Mouse (Mus musculus): ENCODE measurements around the gene Add2.

DNA sequence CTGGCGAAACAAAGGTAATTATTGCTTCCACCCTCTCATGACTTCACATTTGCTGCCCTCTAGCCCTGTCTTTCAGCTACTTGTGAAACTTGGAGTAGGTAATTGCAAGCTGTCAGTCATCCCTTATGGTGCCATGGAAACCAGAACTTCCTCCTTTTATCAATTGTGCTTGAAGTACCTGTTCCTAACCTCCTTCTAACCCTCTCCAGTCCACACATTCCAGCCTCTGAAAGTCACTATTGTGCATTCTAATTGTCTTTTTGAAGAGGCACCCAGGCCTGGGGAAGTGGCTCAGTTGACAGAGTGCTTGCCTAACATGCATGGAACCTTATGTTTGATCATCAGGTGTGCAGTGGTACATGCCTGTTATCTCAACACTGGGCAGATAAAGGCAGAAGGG is 5.2 kb downstream of the Add2 start:
- no peak for TF ChIP-seq CTCF (IDR thresholded peaks at IDR 0.05; ENCODE audit: extremely low read depth, insufficient read depth, low read length)
- no peak for TF ChIP-seq POLR2A (IDR thresholded peaks at IDR 0.05; ENCODE audit: extremely low read depth, insufficient read depth, low read length)

Measured in cortical plate, adult 2 months (tissue).